Mouse (Mus musculus): ENCODE data around the gene Sdad1.
A peak's percentile ranks its signal among the peaks of the same experiment; 100 is the strongest.

Gene Sdad1

DNA sequence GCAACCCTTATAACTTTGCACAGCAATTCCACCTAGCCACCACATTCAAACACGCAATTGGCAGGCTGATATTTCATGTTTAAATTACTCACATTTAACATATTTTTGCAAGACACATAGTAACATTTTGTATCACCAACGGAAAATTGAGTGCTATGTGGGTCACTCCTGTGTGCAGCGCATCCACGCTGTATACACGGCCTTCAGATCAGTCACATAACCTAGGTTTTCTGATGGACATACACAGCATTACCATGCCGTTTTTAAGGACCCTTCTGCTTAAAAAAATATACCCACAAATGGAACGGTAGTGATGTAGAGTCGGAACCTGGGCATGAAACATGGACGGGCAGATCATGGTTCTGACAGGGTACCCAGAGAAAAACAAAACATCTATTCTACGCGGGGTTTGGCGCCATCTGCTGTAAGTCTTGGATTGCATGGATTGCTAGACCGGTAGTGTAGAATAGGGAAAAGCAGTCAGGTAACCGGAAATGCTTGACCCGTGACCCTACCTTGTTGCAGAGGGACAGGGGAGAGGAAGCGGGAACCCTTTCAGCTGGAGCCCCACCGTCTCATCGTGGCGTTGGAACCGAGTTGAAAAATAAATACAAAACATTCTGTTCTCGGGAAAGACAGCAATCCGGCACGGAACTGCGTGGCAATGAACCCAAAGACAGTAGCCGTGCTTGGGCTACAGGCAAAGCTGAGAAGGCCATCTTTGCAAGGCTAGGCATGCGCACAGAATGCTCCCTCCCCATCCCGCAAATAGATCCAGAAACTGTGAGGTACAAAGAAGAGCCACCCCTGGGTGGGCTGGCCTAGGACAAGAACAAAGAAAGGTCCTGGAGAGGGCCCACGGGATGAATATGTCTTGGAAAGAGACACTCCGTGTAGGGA is 70.7 kb downstream of the Sdad1 start:
- peak; percentile 38 for DNase-seq

DNA sequence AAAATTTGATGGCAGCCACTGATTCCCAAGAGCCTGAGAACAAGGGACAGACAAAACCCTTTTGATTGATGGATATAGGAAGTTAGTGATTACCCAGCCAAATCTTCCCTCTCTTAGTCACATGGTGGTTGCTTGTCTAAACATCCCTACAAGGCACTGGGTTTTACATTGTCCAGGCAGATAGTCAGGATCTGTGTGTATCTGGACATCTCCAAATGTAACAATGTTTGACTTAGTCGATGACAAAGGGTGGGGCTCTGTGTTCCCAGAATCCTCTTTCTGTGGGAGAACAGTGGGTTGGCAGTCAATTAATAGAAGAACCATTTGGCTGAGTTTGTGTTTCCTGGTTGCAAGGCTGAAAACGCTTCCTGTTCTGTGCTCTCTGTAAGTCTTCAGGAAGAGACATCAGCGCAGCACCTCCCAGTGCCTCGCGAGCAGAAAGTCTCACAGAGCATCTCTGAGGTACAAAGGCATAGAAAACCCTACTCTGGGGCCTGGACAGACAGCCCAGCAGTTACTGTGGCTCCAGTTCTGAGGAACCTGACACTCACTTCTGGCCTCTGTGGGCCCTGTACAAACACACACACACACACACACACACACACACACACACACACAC is 75.2 kb downstream of the Sdad1 start:
- DNase-seq: no peak

All from liver (tissue).